Mouse (Mus musculus) CH12.LX (cell line): ENCODE measurements at regions not wholly inside any gene's neighbourhood (a gene's known extent, or its start where the extent isn't known, plus 50 kb on each side); places are given as distances from the start of the nearest gene placed in this dataset.

ENCODE experiments used
- DNase-seq: peaks from one replicate; pipeline ENCODE4 v3.0.0-alpha.2; 2013; ENCODE audit errors: extremely low read depth
- H3K27ac ChIP-seq: 2 replicates; pipeline ENCODE4 v1.5.1; 2012; ENCODE audit warnings: low read depth, mild to moderate bottlenecking, control low read depth, moderate library complexity; ENCODE audit not compliant: insufficient read depth
- H3K27me3 ChIP-seq: replicated peaks from 2 replicates; pipeline ENCODE3; 2012; ENCODE audit warnings: inconsistent platforms
- H3K36me3 ChIP-seq, 2 experiments: replicated peaks in 1 of 2; 2 replicates each; pipeline versions ENCODE3 to v1.6.1; 2012; ENCODE audit warnings: inconsistent platforms in 1 of 2, low read length in 1 of 2, mild to moderate bottlenecking in 1 of 2, mixed read lengths in 1 of 2, moderate library complexity in 1 of 2; ENCODE audit not compliant: control insufficient read depth in 1 of 2, insufficient read depth in 1 of 2
- H3K4me1 ChIP-seq, 2 experiments: 2 replicates each; pipeline ENCODE4 v1.6.1; 2012; ENCODE audit warnings: inconsistent platforms in 1 of 2, moderate library complexity in 1 of 2; ENCODE audit not compliant: insufficient read depth in 2 of 2, control insufficient read depth in 1 of 2
- H3K4me2 ChIP-seq: 2 replicates; pipeline ENCODE4 v1.6.1; 2012; ENCODE audit warnings: low read depth, mild to moderate bottlenecking, control low read depth; ENCODE audit not compliant: poor library complexity, insufficient read depth, severe bottlenecking
- H3K4me3 ChIP-seq, 3 experiments: fragments of 150-350 bp in 1 of 3; sonication (generic) in 1 of 3; replicated peaks in 1 of 3; 2 replicates each; pipeline versions ENCODE3 to v1.5.1; 2011 to 2012; ENCODE audit warnings: low read depth in 2 of 3, low read length in 2 of 3, mild to moderate bottlenecking in 2 of 3, moderate library complexity in 2 of 3, control low read depth in 1 of 3, improper control_type of control experiment in 1 of 3, inconsistent platforms in 1 of 3, mixed read lengths in 1 of 3; ENCODE audit not compliant: poor library complexity in 1 of 3
- H3K79me2 ChIP-seq: replicated peaks from 2 replicates; pipeline ENCODE4 v1.6.1; 2012; ENCODE audit warnings: mild to moderate bottlenecking, moderate library complexity; ENCODE audit not compliant: control insufficient read depth, poor library complexity, insufficient read depth, severe bottlenecking; ENCODE audit errors: extremely low read depth
- H3K9ac ChIP-seq: 2 replicates; pipeline ENCODE4 v1.6.1; 2012; ENCODE audit warnings: low read depth, mild to moderate bottlenecking, control low read depth, moderate library complexity; ENCODE audit not compliant: insufficient read depth
- H3K9me3 ChIP-seq: replicated peaks from 2 replicates; pipeline ENCODE3; 2012; ENCODE audit warnings: low read length, inconsistent platforms, mixed read lengths
- BHLHE40 ChIP-seq: IDR thresholded peaks from 2 replicates; pipeline ENCODE4 v1.6.1; 2011; ENCODE audit warnings: mild to moderate bottlenecking, low read depth, low read length, improper control_type of control experiment
- CHD1 ChIP-seq: IDR thresholded peaks from 2 replicates; pipeline ENCODE4 v1.6.1; 2012; ENCODE audit warnings: low read depth, low read length, improper control_type of control experiment, inconsistent platforms
- CTCF ChIP-seq, 2 experiments: IDR thresholded peaks in 1 of 2; conservative IDR thresholded peaks in 1 of 2; 2 replicates each; pipeline ENCODE4 v1.5.1; 2011 to 2012; ENCODE audit warnings: low read depth in 2 of 2, low read length in 2 of 2, improper control_type of control experiment in 1 of 2, inconsistent platforms in 1 of 2, mild to moderate bottlenecking in 1 of 2, moderate library complexity in 1 of 2
- E2F4 ChIP-seq: IDR thresholded peaks from 2 replicates; pipeline ENCODE4 v1.6.1; 2011; ENCODE audit warnings: low read depth, low read length, improper control_type of control experiment; ENCODE audit not compliant: insufficient replicate concordance
- ELF1 ChIP-seq: IDR thresholded peaks from 2 replicates; pipeline ENCODE4 v1.6.1; 2014; ENCODE audit warnings: low read depth, mild to moderate bottlenecking, inconsistent platforms, low read length, improper control_type of control experiment
- ETS1 ChIP-seq: conservative IDR thresholded peaks from 2 replicates; pipeline ENCODE4 v1.6.1; 2012; ENCODE audit warnings: low read depth, mild to moderate bottlenecking, inconsistent platforms, low read length, improper control_type of control experiment, moderate library complexity
- GABPA ChIP-seq: IDR thresholded peaks from 2 replicates; pipeline ENCODE4 v1.6.1; 2012; ENCODE audit warnings: low read depth, low read length, improper control_type of control experiment, inconsistent platforms; ENCODE audit not compliant: insufficient replicate concordance
- JUN ChIP-seq: IDR thresholded peaks from 2 replicates; pipeline ENCODE4 v1.6.1; 2011; ENCODE audit warnings: low read depth, mild to moderate bottlenecking, low read length, improper control_type of control experiment, moderate library complexity; ENCODE audit not compliant: insufficient read depth
- JUND ChIP-seq: conservative IDR thresholded peaks from 2 replicates; pipeline ENCODE4 v1.6.1; 2011; ENCODE audit warnings: low read depth, low read length, improper control_type of control experiment
- KAT2A ChIP-seq: IDR thresholded peaks from 2 replicates; pipeline ENCODE4 v1.6.1; 2012; ENCODE audit warnings: low read length, improper control_type of control experiment, inconsistent platforms; ENCODE audit not compliant: insufficient replicate concordance
- MAZ ChIP-seq: IDR thresholded peaks from 2 replicates; pipeline ENCODE4 v1.6.1; 2012; ENCODE audit warnings: low read depth, mild to moderate bottlenecking, inconsistent platforms, low read length, improper control_type of control experiment, moderate library complexity
- MEF2A ChIP-seq: IDR thresholded peaks from 2 replicates; pipeline ENCODE4 v1.6.1; 2014; ENCODE audit warnings: low read depth, mild to moderate bottlenecking, inconsistent platforms, low read length, improper control_type of control experiment, borderline replicate concordance
- MXI1 ChIP-seq: IDR thresholded peaks from 2 replicates; pipeline ENCODE4 v1.6.1; 2011; ENCODE audit warnings: mild to moderate bottlenecking, low read depth, low read length, improper control_type of control experiment
- MYC ChIP-seq: IDR thresholded peaks from 2 replicates; pipeline ENCODE4 v1.6.1; 2011; ENCODE audit warnings: low read depth, mild to moderate bottlenecking, improper control_type of control experiment, low read length
- NELFE ChIP-seq: IDR thresholded peaks from 2 replicates; pipeline ENCODE4 v1.6.1; 2011; ENCODE audit warnings: low read depth, low read length, improper control_type of control experiment
- NRF1 ChIP-seq: IDR thresholded peaks from 2 replicates; pipeline ENCODE4 v1.6.1; 2014; ENCODE audit warnings: low read depth, mild to moderate bottlenecking, inconsistent platforms, low read length, improper control_type of control experiment, moderate library complexity
- PAX5 ChIP-seq: IDR thresholded peaks from 2 replicates; pipeline ENCODE4 v1.6.1; 2012; ENCODE audit warnings: low read length, inconsistent platforms, mixed read lengths
- POLR2A ChIP-seq: IDR thresholded peaks from 2 replicates; pipeline ENCODE4 v1.6.1; 2011; ENCODE audit warnings: low read depth, mild to moderate bottlenecking, improper control_type of control experiment, low read length
- POLR2AphosphoS2 ChIP-seq: IDR thresholded peaks from 2 replicates; pipeline ENCODE4 v1.6.1; 2011; ENCODE audit warnings: low read depth, low read length, improper control_type of control experiment
- RAD21 ChIP-seq: IDR thresholded peaks from 2 replicates; pipeline ENCODE4 v1.6.1; 2011; ENCODE audit warnings: low read depth, mild to moderate bottlenecking, low read length, improper control_type of control experiment, moderate library complexity
- RCOR1 ChIP-seq: conservative IDR thresholded peaks from 2 replicates; pipeline ENCODE4 v1.6.1; 2012; ENCODE audit warnings: low read depth, mild to moderate bottlenecking, inconsistent platforms, low read length, improper control_type of control experiment
- SMC3 ChIP-seq: IDR thresholded peaks from 2 replicates; pipeline ENCODE4 v1.6.1; 2011; ENCODE audit warnings: low read depth, low read length, improper control_type of control experiment
- TBP ChIP-seq: conservative IDR thresholded peaks from 2 replicates; pipeline ENCODE4 v1.6.1; 2011; ENCODE audit warnings: low read depth, low read length, improper control_type of control experiment
- ZC3H11A ChIP-seq: IDR thresholded peaks from 2 replicates; pipeline ENCODE4 v1.6.1; 2012; ENCODE audit warnings: low read depth, mild to moderate bottlenecking, inconsistent platforms, low read length, improper control_type of control experiment
- ZKSCAN1 ChIP-seq: IDR thresholded peaks from 2 replicates; pipeline ENCODE4 v1.6.1; 2012; ENCODE audit warnings: low read depth, inconsistent platforms, low read length, improper control_type of control experiment, borderline replicate concordance
- ZMIZ1 ChIP-seq: IDR thresholded peaks from 2 replicates; pipeline ENCODE4 v1.6.1; 2012; ENCODE audit warnings: low read depth, mild to moderate bottlenecking, inconsistent platforms, low read length, improper control_type of control experiment
- dilution Hi-C: fragments of 300-500 bp; cut with MboI; formaldehyde crosslinking; loops from 2 replicates; pipeline ENCODE4 v1.14.3; 2020; ENCODE audit warnings: low sequenced_read_pairs; ENCODE audit not compliant: extremely low pct_unique_long_range_greater_than_20kb, extremely low pct_ligation_motif_present
- in situ Hi-C: fragments of 300-500 bp; cut with MboI; formaldehyde crosslinking; loops from 3 replicates; pipeline ENCODE4 v1.14.3; 2019; ENCODE audit warnings: low sequenced_read_pairs, low pct_ligation_motif_present, low pct_unique_long_range_greater_than_20kb, mixed read lengths

DNA sequence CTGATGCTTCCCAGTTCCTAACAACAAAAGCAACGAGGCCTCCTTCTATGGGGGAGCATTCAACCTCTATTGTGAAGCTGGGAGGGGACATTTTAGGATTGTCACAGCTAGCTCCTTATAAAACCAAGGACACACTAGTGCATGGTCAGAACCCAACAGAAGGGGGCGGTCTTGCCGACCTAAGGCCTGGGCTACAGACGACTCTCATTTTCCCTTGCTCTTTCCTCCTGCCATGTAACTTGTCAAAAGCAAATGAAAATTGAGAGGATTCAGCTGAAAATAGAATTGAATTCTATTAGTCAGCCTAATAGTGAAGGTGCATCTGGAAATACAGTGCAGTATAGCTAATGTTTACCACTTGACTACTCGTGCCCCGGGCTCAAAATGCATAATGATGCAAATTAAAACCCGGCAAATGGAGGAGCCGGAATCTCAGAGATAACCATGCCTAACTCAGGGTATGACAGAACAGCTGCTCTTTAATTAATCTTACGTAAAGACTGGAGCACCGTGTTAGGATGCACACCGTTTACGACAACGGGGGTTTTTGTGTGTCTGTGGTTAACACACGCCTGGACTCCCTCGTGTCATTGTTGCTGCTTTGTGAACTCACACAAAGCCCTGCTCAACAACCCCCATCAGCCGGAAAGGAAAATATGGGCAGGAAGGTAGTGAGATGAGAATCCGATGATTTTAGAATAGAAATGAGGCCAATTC is 503.0 kb downstream of the Tmem38b start:
- dilution Hi-C loops, result no loop called here
- no peak overlapping the region for H3K4me2 ChIP-seq
- no peaks in the 10 kb centered on the region for H3K27me3 ChIP-seq
- peak; percentile 37 for DNase-seq
- no peak overlapping the region for H3K9ac ChIP-seq
- in situ Hi-C loops, result no loop called here
- no peaks in the 10 kb centered on the region for H3K79me2 ChIP-seq
- no peak overlapping the region for H3K4me3 ChIP-seq
- no peaks in the 10 kb centered on the region for H3K9me3 ChIP-seq
- H3K27ac ChIP-seq, result no peak overlapping the region
- H3K4me1 ChIP-seq, result no peaks in the 10 kb centered on the region
- TF ChIP-seq MYC (no peak), RAD21 (peak; percentile 21), ELF1 (no peak), ZKSCAN1 (no peak), MEF2A (no peak), MXI1 (no peak), CHD1 (no peak), NELFE (no peak), SMC3 (peak; percentile 26; the same call in 1 of the 2 replicates), POLR2A (no peak), ZMIZ1 (no peak), POLR2AphosphoS2 (no peak), ETS1 (no peak), MAZ (no peak), PAX5 (no peak), TBP (no peak), E2F4 (no peak), RCOR1 (no peak), CTCF (conservative IDR thresholded peaks at IDR 0.05 in 1 of 2, IDR thresholded peaks at IDR 0.05 in 1 of 2; ENCODE audit: low read depth in 2 of 2, low read length in 2 of 2) (peak in 1 of 2 experiments; percentile 51; a peak in 2 of 4 replicates), JUND (no peak)
- no peaks in the 10 kb centered on the region for H3K36me3 ChIP-seq

DNA sequence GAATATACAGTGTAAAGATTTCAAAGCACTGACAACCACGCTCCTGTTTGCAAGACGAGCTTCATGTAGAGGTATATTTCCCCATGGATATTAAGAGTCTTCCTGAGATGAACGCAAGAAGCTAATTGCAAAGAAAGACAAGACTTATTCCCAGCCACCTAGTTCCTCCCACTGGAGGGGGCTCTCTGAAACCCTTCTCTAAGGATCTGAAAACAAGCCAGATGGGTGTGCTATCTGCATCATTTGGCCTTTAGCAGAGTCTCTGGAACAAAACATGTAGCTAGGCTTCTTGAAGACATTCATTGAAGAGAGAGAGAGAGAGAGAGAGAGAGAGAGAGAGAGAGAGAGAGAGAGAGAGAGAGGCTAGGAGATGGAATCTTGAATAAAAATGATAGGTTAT is 504.8 kb downstream of the Tmem38b start:
- H3K4me2 ChIP-seq, result no peak overlapping the region
- no peaks in the 10 kb centered on the region for H3K27me3 ChIP-seq
- no peak for DNase-seq
- dilution Hi-C loops (no loop called here), in situ Hi-C loops (no loop called here)
- H3K4me1 ChIP-seq, result no peaks in the 10 kb centered on the region
- H3K4me3 ChIP-seq, result no peak overlapping the region
- no peaks in the 10 kb centered on the region for H3K9me3 ChIP-seq
- H3K27ac ChIP-seq, result no peak overlapping the region
- no peaks in the 10 kb centered on the region for H3K79me2 ChIP-seq
- H3K36me3 ChIP-seq, result no peaks in the 10 kb centered on the region
- TF ChIP-seq BHLHE40 (no peak), JUN (no peak), ZC3H11A (no peak), NRF1 (no peak), ZKSCAN1 (no peak), GABPA (no peak), KAT2A (no peak), MEF2A (no peak)
- TF ChIP-seq, all 38 proteins: peak for 0
- H3K9ac ChIP-seq, result no peak overlapping the region
